Mouse (Mus musculus): ENCODE measurements around the gene 2310009B15Rik. TPM values are rescaled to one million over a fixed set of nuclear protein-coding genes. Genes with fewer than 3 reads are reported as not detected.
A peak's percentile ranks its signal among the peaks of the same experiment; 100 is the strongest.

Gene 2310009B15Rik
- 10 to 100 TPM; 10.8 to 15.2 TPM for total RNA-seq (2021)

- intact Hi-C loops (cut with DNase I), result loop anchor here (5.0 to 10.0 kb wide), 2 partner anchors 56 to 108 kb away; partner anchors contain the start of gene Dennd1b
- DNase-seq, result peak; percentile 85 to 92
These were observed at the start of gene 2310009B15Rik for GRCm38 (mm10) chr1:138856101-138856950. Gene 2310009B15Rik (minus strand): TSS chr1:138856852.

- DNase-seq, result no peak
- intact Hi-C loops (cut with DNase I), result no loop called here
These were observed 49.6 kb upstream of the 2310009B15Rik start for GRCm38 (mm10) chr1:138906256-138906655.

DNA sequence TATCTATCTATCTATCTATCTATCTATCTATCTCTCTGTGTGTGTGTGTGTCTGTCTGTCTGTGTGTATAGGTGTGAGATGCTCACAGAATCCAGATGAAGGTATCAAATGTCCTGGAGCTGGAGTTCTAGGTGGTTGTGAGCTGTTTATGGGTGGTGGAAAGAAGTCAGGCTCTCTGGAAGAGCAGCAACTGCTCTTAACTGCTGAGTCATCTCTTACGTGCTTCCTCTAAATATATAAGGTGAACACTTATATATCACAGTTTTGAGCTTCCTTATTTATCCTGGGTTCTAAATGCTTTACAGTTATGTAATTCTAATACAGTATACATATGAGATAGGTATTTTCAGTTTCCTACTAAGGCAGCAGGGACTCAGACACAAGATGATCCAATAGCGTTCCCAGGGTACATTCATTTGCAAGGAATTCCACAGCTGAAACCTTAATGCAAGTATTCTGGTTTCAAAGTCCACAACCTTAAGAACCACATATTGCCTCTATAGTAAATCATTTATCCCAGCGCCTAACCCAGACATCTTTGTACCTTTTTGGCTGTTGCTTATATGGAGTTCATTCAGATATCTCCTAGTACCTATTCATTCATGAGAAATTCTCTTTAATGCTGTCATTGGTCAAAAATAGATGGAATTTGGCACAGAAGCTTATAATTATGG, 48.6 kb upstream of the 2310009B15Rik start:
- intact Hi-C loops (cut with DNase I), result no loop called here
- no peak for DNase-seq

DNA sequence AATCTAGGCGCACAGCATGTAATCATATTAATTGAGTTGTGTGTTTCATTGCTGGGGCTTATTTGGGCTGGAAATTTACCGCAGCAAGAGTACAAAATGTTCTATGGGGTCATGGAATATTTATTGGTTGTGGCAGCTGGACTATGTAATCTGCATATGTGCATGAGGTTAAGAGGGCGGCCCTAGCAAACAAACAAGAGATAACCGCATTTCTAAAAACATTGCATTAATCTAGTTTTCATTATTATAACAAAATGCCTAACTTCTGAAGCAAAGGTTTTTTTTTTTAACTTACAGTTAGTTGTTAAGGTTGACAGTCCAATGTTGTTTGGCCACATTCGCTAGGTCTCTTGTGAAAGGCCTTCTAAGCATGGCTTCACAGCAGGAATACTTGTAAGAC, 47.2 kb upstream of the 2310009B15Rik start:
- intact Hi-C loops (cut with DNase I), result no loop called here
- no peak for DNase-seq

DNA sequence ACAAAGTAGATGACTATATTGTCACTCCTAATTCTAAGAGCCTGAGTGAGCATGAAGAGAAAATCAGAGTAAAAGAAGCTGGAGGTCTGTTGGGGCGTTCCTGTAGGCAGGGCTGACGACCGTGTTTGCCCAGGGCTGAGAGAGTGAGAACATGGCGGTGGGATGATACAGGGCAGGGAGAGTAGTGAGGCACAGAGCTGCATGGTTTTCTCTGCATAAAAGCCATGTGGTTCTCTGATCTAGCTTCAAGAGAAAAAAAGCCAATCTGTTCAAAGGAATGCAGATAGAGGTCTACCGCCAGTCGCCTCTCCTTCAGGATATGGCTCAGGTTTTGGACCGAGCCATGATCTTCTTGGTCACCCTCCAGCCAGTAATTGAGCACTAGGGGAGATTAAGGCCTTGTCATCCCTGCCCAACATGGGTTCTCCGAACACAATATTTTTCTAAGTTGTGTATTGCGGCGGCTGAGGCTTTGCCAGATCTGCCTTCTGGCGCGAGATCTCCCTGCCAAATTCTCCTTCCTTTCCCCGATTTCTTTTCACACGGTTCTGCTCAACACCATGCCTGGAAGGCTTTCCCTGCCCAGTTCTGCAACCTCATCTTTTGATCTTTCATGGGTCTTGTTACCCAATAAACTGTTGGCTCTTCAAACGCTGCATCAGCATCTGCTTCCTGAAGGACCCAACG, 44.9 kb upstream of the 2310009B15Rik start:
- no peak for DNase-seq

GRCm38 (mm10) chr1:138896088-138896487, 39.4 kb upstream of the 2310009B15Rik start:
- no peak for DNase-seq
- intact Hi-C loops (cut with DNase I), result loop anchor here (5.0 kb wide), 2 partner anchors 186 to 261 kb away; no protein-coding TSS in a partner anchor

More for the DNA sequence above, 44.9 kb upstream of the 2310009B15Rik start:
- intact Hi-C loops (cut with DNase I), result no loop called here

- intact Hi-C loops (cut with DNase I), result no loop called here
- DNase-seq, result no peak
These were observed 21.0 kb upstream of the 2310009B15Rik start for GRCm38 (mm10) chr1:138877470-138878254.

- no peak for DNase-seq
- intact Hi-C loops (cut with DNase I), result no loop called here
These were observed 19.9 kb upstream of the 2310009B15Rik start for GRCm38 (mm10) chr1:138876371-138877045.

DNA sequence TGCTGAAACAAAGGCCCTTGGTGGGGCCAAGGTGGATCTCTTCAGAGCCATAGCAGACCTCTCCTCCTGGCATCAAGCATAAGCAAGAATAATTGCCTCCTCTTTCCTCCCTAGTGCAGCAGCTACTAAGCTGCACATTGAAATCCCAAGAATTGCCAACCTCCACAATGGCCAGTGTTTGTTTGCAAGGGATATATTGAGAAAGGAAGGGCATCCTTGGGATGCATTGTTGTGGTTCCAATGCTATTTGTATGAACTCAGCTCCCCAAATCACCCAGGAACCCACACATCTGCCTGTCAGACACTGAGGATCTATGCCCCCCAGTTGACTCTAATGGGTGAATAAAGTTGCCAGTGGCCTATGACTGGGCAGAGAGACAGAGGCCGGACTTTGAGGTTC, 5.8 kb downstream of the 2310009B15Rik start:
- intact Hi-C loops (cut with DNase I), result loop anchor here (5.0 to 10.0 kb wide), 2 partner anchors 114 to 231 kb away; partner anchors contain the start of gene Dennd1b
- no peak for DNase-seq

DNA sequence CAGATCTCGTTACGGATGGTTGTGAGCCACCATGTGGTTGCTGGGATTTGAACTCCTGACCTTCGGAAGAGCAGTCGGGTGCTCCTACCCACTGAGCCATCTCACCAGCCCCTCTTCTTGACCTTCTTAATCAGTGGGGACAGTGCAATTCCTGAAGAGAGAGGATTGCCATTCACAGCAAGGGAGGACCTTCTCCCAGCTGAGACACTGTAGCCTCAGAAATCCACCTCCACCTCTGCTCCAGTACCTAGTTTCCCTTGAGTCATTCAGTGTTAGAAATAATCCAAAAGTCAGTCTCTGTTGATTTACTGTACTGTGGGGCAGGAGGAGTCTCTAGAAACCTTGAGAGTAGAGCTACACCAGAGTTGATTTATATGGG, 6.5 kb downstream of the 2310009B15Rik start:
- intact Hi-C loops (cut with DNase I), result loop anchor here (5.0 to 10.0 kb wide), 2 partner anchors 115 to 232 kb away; partner anchors contain the start of gene Dennd1b
- DNase-seq, result no peak

DNA sequence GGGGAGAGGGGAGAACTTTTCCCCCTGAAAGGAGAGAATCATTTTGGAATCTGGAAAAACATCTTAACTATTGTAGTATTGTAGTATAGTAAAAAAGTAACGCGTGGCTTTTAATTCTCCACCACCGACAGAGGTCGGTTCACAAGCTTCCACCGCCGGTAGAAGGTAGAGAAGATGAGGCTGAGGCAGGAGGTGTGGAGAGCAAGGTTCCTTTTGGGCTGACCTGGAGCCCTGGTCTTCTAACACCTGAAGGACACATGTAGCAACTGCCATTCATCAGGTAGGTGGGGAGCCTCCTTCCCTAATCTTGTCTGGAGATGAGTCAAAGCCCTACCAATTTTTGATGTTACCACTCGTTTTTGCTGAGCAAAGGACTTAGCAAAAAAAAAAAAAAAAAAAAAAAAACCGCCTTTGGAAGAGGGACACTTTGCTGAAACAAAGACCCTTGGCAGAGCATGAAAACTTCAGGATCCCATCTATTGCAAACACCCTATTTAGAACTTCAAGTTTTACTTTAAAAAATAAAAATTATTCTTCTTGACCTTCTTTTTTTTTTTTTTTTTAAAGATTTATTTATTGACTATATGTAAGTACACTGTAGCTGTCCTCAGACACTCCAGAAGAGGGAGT, 7.0 kb downstream of the 2310009B15Rik start:
- intact Hi-C loops (cut with DNase I), result loop anchor here (5.0 to 10.0 kb wide), 2 partner anchors 115 to 233 kb away; partner anchors contain the start of gene Dennd1b
- DNase-seq, result no peak

- intact Hi-C loops (cut with DNase I), result no loop called here
- no peak for DNase-seq
These were observed 8.0 kb downstream of the 2310009B15Rik start, which contains the start of gene Lhx9 for GRCm38 (mm10) chr1:138848511-138849109. Gene Lhx9 (minus strand): TSS chr1:138848577.

- no peak for DNase-seq
- intact Hi-C loops (cut with DNase I), result no loop called here
These were observed 8.6 kb downstream of the 2310009B15Rik start for GRCm38 (mm10) chr1:138848026-138848425.

DNA sequence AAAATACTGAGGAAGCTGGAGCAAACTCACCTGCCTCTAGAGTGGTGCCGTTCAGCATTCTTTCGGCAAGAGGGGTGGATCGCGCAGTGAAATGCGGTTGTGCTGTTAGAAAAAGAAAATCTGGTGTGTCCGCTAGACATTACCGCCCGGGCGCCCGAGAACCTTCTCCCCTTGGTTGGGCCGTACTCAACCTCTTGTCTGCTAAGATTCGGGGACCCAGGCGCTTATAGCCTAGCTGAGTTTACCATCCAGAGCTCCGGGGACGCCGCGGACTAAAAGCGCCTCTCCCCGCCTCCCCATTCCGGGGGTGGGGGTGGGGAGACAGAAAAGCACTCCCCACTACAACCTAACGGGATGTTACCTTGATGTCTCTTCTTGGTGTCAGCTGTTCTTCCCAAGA, 9.5 kb downstream of the 2310009B15Rik start:
- intact Hi-C loops (cut with DNase I), result no loop called here

GRCm38 (mm10) chr1:138846581-138846980, 10.1 kb downstream of the 2310009B15Rik start:
- intact Hi-C loops (cut with DNase I), result no loop called here
- DNase-seq, result no peak

More for the DNA sequence above, 9.5 kb downstream of the 2310009B15Rik start:
- DNase-seq, result no peak

GRCm38 (mm10) chr1:138846131-138846530, 10.5 kb downstream of the 2310009B15Rik start:
- no peak for DNase-seq
- intact Hi-C loops (cut with DNase I), result no loop called here

DNA sequence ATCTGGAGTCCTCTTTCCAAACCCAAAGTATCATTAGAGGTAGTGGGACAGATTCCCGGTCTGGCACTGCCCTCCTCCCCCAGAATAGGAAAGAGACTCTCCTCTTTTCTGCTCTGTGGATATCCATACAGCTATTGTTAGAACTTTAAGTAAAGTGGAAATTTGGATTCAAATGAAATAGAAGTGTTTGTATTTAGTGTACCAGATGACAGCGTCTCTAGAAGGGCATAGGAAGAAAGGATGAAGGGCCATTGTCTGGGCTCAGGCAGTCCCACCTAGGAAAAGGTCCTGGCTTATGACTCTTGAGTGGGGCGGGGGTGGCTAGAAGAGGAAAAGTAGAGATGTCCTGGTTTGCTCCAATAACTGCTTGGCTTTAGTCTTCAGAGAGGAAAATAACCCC, 11.2 kb downstream of the 2310009B15Rik start:
- intact Hi-C loops (cut with DNase I), result no loop called here

DNA sequence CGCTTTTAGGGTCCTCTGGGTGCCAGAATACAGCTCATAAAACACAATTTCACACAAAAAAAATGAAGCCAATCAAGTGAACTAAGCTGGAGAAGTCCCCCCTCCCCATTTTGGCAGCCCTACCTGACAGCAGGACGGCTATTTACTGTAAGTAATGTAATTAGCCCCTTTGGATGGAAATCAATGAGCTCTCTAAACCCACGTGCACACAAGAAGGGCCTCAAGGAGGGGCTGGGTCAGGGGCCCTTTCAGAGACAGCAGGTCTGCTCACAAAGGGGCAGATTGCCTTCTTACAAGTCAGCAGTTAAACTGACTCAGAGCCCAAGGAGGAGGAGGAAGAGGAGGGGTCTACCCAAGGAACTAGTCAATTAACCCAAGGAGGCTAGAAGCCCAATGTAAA, 12.5 kb downstream of the 2310009B15Rik start:
- intact Hi-C loops (cut with DNase I), result no loop called here

More for the DNA sequence above, 11.2 kb downstream of the 2310009B15Rik start:
- DNase-seq, result no peak

More for the DNA sequence above, 12.5 kb downstream of the 2310009B15Rik start:
- DNase-seq, result no peak

All from heart, postnatal 36 days (tissue).